ENCODE assay signal across 24 mouse cellular contexts in genomic region chr13:69944651-69945050, GRCm38 (mm10).
"Had no signal": no experiment of that assay in that cellular context is flagged by ENCODE, and none has a peak within 500 bp of the region (broad histone marks: within the 10 kb centered on the region; RNA-seq: fewer than 3 reads in every experiment).

No protein-coding gene starts in this region.

- ATAC-seq: liver, postnatal 0 days; lung, postnatal 0 days had no signal

- H3K36me3 ChIP-seq: kidney, embryonic 15.5 days; limb, embryonic 12.5 days; limb, embryonic 15.5 days; midbrain, embryonic 10.5 days; neural tube, embryonic 13.5 days; stomach, embryonic 15.5 days had no signal

- H3K27me3 ChIP-seq: kidney, embryonic 15.5 days; limb, embryonic 12.5 days; limb, embryonic 15.5 days; megakaryocyte, embryonic 14.5 days; neural tube, embryonic 13.5 days; stomach, embryonic 15.5 days had no signal

- H3K9ac ChIP-seq: kidney, embryonic 15.5 days; limb, embryonic 12.5 days; limb, embryonic 15.5 days; liver, embryonic 14.5 days; liver, postnatal 0 days; lung, embryonic 14.5 days; neural tube, embryonic 13.5 days; stomach, embryonic 15.5 days had no signal

- H3K4me1 ChIP-seq: kidney, embryonic 15.5 days; limb, embryonic 12.5 days; limb, embryonic 15.5 days; megakaryocyte, embryonic 14.5 days; stomach, embryonic 15.5 days had no signal

- H3K4me2 ChIP-seq: kidney, embryonic 15.5 days; limb, embryonic 12.5 days; limb, embryonic 15.5 days; liver, embryonic 11.5 days; lung, embryonic 14.5 days; neural tube, embryonic 13.5 days; stomach, embryonic 15.5 days had no signal

- H3K4me3 ChIP-seq: kidney, embryonic 15.5 days; left cerebral cortex, adult 2 months; limb, embryonic 12.5 days; limb, embryonic 15.5 days; megakaryocyte, embryonic 14.5 days; midbrain, embryonic 10.5 days; neural tube, embryonic 13.5 days; stomach, embryonic 15.5 days had no signal

- H3K9me3 ChIP-seq: kidney, embryonic 15.5 days; limb, embryonic 12.5 days; limb, embryonic 15.5 days; neural tube, embryonic 13.5 days; stomach, embryonic 15.5 days had no signal

- DNase-seq: kidney, adult 2 months; kidney, postnatal 10 days; layer of hippocampus, postnatal 36 days; left cerebral cortex, postnatal 4 days; liver, postnatal 0 days; lung, embryonic 14.5 days; lung, postnatal 36 days; midbrain, embryonic 14.5 days; retina, postnatal 1 day; right cerebral cortex, postnatal 25 days; spleen, adult 18-20 months; thymus, adult 18-20 months; thymus, postnatal 36 days had no signal

- H3K27ac ChIP-seq: kidney, embryonic 15.5 days; left cerebral cortex, adult 2 months; limb, embryonic 12.5 days; limb, embryonic 15.5 days; liver, embryonic 14.5 days; midbrain, embryonic 10.5 days; neural tube, embryonic 13.5 days; stomach, embryonic 15.5 days had no signal
